Mouse (Mus musculus) cerebral cortex, adult 2 months (tissue): ENCODE results near the gene Tmc2.

Experiments used
- WGBS: fragments of 180-500 bp; shearing (Covaris S2); methylation state at CpG from one replicate; pipeline ENCODE4 v1.1.7; 2018; 5-methylcytosine and 5-hydroxymethylcytosine counted together

Tmc2 gene

GRCm38 (mm10) chr2:130256762-130257161 is 61.8 kb downstream of the Tmc2 start:
- 66% methylated on average over 4 of the region's 4 CpGs for WGBS

GRCm38 (mm10) chr2:130260822-130261221 is 65.8 kb downstream of the Tmc2 start:
- WGBS = 72% methylated on average over 4 of the region's 4 CpGs

GRCm38 (mm10) chr2:130261914-130262313 is 66.9 kb downstream of the Tmc2 start:
- 93% methylated on average over 2 of the region's 2 CpGs for WGBS

- WGBS = 83% methylated on average over 2 of the region's 2 CpGs
Measured at GRCm38 (mm10) chr2:130262398-130262797, 67.4 kb downstream of the Tmc2 start.

- WGBS = 85% methylated on average over 1 of the region's 1 CpGs
Measured at GRCm38 (mm10) chr2:130265520-130265919, 70.5 kb downstream of the Tmc2 start.

DNA sequence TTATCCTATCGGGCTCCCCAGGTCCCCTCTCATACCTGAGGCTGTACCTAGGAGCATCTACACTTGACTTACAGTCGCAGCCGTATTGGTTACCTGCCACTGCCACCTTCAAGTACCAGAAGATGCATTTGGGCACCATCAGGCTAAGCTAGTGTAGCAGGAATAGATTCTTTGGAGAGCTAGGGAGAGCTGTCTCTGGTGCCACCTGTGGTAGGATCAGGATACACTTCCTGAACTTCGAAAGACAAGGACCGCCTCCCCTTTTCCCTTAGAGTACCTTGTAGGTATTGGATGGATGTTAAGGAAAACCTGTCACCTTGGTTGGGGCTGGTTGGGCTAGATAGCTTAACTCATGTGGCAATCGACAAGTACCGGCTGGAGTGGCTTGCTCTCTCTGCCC is 73.1 kb downstream of the Tmc2 start:
- 67% methylated on average over 7 of the region's 7 CpGs for WGBS

- WGBS = under 1% methylated on average over 14 of the region's 14 CpGs
Measured at GRCm38 (mm10) chr2:130273732-130274131, 78.7 kb downstream of the Tmc2 start.

- under 1% methylated on average over 68 of the region's 68 CpGs for WGBS
Measured at GRCm38 (mm10) chr2:130274149-130274861, 79.3 kb downstream of the Tmc2 start, which contains the start of gene Nop56. Gene Nop56, plus strand, starts transcription at chr2:130274430.

DNA sequence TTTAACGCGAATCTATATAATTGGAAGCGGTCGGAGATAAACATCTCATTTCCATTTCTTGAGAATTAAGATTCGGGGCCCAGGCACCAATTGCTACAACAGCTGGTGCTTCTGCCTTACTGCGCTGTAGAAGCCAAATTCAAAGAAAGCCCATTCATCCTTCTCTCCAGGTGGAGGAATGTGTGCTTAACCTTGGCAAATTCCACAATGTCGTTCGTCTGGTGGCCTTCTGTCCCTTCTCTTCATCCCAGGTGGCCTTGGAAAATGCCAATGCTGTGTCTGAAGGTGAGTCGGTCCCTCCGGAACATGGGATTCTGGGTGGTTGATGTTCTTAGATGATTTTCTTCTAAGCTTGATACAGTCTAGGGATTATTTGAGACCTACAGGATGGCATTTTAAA is 79.9 kb downstream of the Tmc2 start:
- WGBS = 1% methylated on average over 10 of the region's 10 CpGs

- WGBS = 37% methylated on average over 6 of the region's 6 CpGs
Measured at GRCm38 (mm10) chr2:130275649-130276048, 80.7 kb downstream of the Tmc2 start.

DNA sequence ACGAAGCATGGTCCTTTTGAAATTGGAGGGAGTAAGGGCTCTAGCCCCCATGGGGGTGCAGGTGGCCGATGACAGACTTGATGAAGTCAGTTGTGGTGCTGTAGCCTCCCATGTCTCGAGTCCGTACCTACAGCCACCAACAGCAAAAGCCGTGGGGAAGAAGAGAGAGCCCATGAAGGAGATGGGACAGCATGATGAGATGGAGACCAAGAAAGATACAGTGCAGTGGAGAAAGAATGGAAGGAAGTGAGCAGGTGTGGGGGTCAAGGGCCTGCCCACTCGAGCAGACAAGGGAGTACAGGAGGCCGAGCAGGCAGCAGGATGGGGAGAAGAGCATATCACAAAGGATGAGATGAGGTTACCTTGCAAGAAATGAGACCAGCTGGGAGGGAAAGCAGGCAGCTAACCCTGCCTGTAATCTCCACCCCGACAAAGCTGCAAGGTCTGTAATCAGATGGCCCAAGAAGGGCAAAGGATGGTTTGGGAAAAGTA is 84.7 kb downstream of the Tmc2 start:
- WGBS = 43% methylated on average over 8 of the region's 8 CpGs

DNA sequence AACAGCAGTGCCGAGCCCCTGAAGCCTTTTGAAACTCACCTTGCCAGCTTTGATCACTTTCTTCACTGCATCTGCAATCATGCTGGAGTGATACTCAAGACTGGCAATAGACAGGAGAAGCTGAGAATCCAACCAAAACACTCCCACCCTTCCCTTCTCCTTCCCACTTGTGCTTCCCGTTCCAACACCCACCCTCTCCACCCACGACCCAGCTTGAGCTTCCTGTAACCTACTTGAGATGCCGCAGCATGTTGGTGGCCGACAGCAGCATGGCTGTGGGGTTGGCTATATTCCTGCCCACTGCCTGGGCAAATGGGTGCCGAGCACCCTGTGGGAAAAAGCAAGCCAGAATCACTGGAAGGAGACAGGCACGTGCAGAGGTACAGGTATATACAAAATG is 85.2 kb downstream of the Tmc2 start:
- 21% methylated on average over 7 of the region's 7 CpGs for WGBS

- WGBS = 23% methylated on average over 4 of the region's 4 CpGs
Measured at GRCm38 (mm10) chr2:130280818-130281217, 85.8 kb downstream of the Tmc2 start.

DNA sequence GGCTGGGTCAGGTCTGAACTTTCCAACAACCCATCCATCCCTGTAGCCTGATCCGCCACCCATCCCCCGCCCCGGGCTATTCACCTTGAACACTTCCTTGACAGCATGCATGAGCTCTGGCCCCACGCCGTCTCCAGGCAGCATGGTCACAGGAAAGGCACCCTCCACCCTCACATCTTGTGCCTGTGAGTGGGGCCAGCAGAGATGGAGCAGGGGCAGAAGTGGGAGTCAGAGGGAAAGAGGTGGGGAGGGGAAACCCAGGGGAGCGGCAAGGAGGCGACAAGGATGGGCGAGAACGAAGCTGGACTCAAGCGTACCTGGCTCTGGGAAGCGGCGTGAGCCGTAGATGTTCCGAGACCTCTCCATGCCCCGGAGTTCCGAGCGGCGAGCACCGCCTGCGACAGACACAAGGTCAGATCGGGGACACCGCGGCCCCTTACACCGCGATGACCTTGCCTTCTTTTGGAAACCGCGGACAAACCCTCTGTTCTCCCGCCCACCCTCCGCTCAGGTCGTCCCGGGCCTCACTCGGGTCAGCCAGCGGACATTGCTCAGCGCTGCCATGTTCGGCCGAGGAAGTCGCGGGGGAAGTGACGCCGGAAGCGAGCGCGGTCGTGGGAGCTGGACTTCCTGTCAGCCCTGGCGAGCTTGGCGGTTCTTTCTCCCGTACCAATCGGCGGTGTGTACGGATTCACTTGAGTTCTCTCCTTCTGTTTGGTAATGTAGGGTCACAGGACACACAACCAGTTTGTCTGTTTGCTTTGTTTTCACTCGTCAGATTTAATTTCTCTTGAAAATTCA is 89.1 kb downstream of the Tmc2 start, which contains the start of gene Idh3b:
Gene Idh3b, minus strand, starts transcription at position 694 of the 801 bp plus-strand sequence.
- WGBS = 1% methylated on average over 51 of the region's 51 CpGs

- WGBS = 72% methylated on average over 4 of the region's 4 CpGs
Measured at GRCm38 (mm10) chr2:130289086-130289485, 94.1 kb downstream of the Tmc2 start.

GRCm38 (mm10) chr2:130291434-130291833 is 96.4 kb downstream of the Tmc2 start:
- WGBS = 9% methylated on average over 8 of the region's 8 CpGs

DNA sequence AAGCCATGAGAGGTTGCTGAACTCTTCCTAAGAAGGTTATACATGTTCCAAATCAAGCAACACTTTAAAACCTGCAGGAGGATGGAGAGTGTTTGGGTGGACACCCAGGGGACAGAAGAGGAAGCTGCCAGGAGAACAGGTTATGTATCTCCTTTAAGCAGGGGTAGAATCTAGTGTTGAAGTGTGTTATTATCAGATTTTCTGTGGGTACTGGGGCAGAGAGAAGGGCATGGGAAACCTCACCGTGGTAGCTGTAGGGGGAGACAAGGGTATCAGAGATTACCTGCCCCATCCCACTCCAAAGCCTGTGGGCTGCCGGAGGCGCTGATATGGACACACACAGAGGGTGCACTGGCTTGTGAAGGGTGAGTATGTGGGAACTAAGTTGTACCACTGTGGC is 98.0 kb downstream of the Tmc2 start:
- 66% methylated on average over 3 of the region's 3 CpGs for WGBS

DNA sequence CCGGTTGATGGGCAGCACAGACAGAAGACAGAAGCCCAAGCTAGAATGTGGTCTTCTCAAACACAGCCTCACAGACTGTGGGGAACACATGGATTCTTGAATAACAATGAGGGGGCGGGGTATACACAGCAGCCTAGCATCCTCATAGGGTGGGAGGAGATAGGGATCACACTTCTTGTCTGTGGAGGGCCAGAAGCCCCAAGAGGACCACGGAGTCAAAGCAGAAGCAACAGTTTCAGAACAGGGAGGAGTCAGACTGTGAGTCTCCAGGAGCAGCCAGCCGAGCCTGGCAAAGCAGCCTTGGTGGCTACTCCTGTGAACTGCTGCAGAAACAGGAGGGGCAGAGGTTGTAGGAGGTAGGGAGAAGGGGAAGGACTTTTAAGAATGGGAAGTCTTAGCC is 98.5 kb downstream of the Tmc2 start:
- 16% methylated on average over 4 of the region's 4 CpGs for WGBS

- WGBS = 20% methylated on average over 20 of the region's 20 CpGs
Measured at GRCm38 (mm10) chr2:130294218-130294935, 99.4 kb downstream of the Tmc2 start.

GRCm38 (mm10) chr2:130294936-130295277 is 99.9 kb downstream of the Tmc2 start, which contains the start of gene Ebf4:
Gene Ebf4, plus strand, starts transcription at chr2:130295169.
- under 1% methylated on average over 35 of the region's 39 CpGs for WGBS

DNA sequence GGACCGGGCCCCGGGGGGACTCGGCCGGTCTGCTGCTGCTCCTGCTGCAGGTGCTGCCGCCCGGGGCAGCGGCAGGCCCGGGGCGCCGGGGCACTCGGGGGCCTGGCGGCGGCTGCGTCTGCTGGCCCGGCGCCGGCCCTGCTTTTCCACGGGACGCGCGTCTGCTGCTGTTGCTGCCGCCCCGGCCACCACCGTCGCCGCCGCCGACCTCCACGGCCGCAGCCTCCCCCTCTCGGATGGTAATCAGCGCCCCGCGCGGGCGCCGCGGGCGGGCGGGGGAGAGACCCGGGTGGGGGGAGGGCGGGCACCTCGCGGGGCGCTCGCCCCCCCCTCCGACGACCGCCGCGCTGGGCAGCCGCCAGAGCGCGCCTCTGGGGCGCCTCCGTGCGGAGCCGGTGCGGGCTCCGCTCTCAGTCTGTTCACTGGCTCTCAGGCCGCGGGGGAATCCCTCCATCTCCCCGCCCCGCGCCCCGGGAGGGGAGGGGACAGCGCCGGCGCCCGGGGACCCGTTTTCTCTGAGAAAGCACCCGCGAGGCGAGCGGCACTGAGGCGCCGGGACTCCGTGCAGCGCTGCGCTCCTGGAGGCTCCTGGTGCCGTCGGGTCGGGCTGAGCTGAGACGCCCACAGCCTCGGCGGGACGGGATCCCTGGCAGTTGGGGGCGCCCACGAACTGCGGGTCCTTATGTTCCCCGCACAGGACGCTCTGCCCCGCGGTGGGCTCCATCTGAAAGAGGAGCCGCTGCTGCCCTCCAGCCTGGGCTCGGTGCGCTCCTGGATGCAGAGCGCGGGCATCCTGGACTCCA is 100.5 kb downstream of the Tmc2 start:
- 1% methylated on average over 73 of the region's 99 CpGs for WGBS
